Mouse (Mus musculus): Measurements from ENCODE around the gene Hoxb2.

- TF ChIP-seq POLR2A (IDR thresholded peaks at IDR 0.05; ENCODE audit: control insufficient read depth, extremely low read depth, insufficient read depth, low read length, poor library complexity), result no peak
- TF ChIP-seq CTCF (IDR thresholded peaks at IDR 0.05; ENCODE audit: borderline replicate concordance, control insufficient read depth, extremely low read depth, insufficient read depth, low read length, poor library complexity), result no peak
Observed at GRCm38 (mm10) chr11:96324125-96324524, 26.2 kb upstream of the Hoxb2 start.

Measured in thymus, adult 2 months (tissue).